Mouse (Mus musculus): ENCODE measurements around the gene Sdr39u1. TPM values are rescaled to one million over a fixed set of nuclear protein-coding genes. Genes with fewer than 3 reads are reported as not detected.
A peak's percentile ranks its signal among the peaks of the same experiment; 100 is the strongest.

The Sdr39u1 gene
- 10 to 100 TPM; 66.9 to 90.4 TPM for total RNA-seq (2021)
- long read RNA-seq, experiment 1, transcript Sdr39u1-201 (6 exons, 1,255 nt) = major isoform, 19 of 34 reads
- long read RNA-seq, experiment 1, partial matches to known transcripts = 1 of 34 reads
- long read RNA-seq, experiment 1, other reads (novel, unspliced or antisense) = 10 of 34 reads
- long read RNA-seq, experiment 2, transcript Sdr39u1-210 (5 exons, 909 nt) = minor isoform, 5 of 106 reads
- long read RNA-seq, experiment 2, transcript Sdr39u1-201 (6 exons, 1,255 nt) = major isoform, 54 of 106 reads
- long read RNA-seq, experiment 2, transcript Sdr39u1-207 (5 exons, 867 nt) = minor isoform, 13 of 106 reads
- long read RNA-seq, experiment 2, partial matches to known transcripts = 10 of 106 reads
- long read RNA-seq, experiment 2, other reads (novel, unspliced or antisense) = 22 of 106 reads

- peak; percentile 58 to 66 for DNase-seq (ENCODE audit: low spot score in 2 of 2)
Measured at GRCm38 (mm10) chr14:55899701-55900413, at the start of gene Sdr39u1. Gene Sdr39u1 (minus strand): TSS chr14:55900293.

DNA sequence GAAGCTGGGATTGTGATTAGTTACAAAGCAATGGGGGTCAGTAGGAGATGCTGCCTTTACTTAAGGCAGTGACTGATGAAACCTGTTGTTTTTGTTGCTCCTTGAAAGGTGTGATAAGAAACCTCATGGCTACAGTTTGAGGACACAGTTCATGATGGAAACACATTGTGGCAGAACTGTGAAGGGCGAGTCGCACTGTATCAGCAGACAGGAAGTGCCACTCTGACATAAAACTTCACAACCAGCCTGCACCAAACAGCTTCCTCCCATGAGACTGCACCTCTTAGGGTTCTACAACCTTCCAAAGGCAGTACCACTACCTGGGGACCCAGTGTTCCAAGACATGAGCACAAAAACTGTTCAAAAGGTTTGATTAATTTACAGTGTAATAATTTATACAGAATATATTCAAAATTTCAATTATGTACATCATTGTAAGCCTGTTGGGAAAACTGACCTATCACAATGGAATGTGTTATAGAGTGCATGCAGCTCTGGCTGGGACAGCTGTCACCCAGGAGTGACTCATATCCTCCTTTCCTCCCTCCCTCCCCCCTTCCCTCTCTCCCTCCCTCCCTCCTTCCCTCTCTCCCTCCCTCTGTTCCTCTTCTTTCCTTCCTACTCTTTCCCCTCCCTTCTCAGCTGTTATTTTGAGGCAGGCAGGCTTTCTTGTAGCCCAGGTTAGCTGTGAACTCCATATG lies 46.3 kb upstream of the Sdr39u1 start:
- no peak for DNase-seq (ENCODE audit: low spot score in 2 of 2)

- DNase-seq (ENCODE audit: low spot score in 2 of 2) = no peak
Measured at GRCm38 (mm10) chr14:55944575-55944974, 44.5 kb upstream of the Sdr39u1 start, which contains the start of gene Cma1. Gene Cma1 (minus strand): TSS chr14:55944675.

DNA sequence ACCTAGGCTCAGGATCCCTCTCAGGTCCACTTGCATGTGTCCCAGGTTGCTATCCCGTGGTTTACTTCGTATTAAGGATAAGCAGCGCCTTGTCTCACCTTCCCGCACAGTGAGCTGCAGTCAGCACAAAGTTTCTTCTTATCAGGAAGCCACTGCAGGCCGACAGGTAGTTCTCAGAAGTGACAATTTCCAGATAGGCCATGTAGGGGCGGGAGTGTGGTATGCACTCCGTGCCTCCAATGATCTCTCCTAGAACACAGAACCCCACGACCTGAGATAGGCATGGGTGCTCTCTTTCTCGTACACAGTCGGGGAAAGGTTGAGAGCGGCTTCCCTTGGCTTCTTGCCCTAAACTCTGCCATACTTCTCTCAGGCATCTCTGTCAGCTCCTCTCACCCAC lies 43.5 kb upstream of the Sdr39u1 start:
- no peak for DNase-seq (ENCODE audit: low spot score in 2 of 2)

- DNase-seq (ENCODE audit: low spot score in 2 of 2) = no peak
Measured at GRCm38 (mm10) chr14:55940070-55940800, 40.1 kb upstream of the Sdr39u1 start.

DNA sequence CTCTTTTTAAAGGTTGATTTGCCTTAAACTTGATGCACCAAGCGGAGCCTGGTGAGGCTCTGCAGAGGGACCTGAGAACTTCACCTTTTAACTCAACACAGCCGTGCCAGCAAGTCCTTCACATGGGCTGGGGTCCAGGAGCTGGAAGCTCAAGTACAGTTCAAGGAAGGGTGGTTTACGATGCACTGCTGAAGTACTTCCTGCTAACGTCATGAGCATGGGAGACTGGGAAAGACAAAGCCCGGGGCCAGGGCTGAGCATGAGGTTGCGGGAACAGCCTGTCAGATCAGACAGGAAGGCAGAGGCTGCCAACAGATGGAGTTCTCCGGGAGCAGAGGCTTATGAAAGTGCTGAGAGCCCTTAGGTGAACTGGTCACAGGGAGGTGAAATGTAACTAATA lies 33.5 kb upstream of the Sdr39u1 start:
- no peak for DNase-seq (ENCODE audit: low spot score in 2 of 2)

GRCm38 (mm10) chr14:55929263-55929997 lies 29.3 kb upstream of the Sdr39u1 start:
- no peak for DNase-seq (ENCODE audit: low spot score in 2 of 2)

GRCm38 (mm10) chr14:55926847-55927246 lies 26.8 kb upstream of the Sdr39u1 start:
- no peak for DNase-seq (ENCODE audit: low spot score in 2 of 2)

GRCm38 (mm10) chr14:55922475-55923232 lies 22.6 kb upstream of the Sdr39u1 start:
- no peak for DNase-seq (ENCODE audit: low spot score in 2 of 2)

DNA sequence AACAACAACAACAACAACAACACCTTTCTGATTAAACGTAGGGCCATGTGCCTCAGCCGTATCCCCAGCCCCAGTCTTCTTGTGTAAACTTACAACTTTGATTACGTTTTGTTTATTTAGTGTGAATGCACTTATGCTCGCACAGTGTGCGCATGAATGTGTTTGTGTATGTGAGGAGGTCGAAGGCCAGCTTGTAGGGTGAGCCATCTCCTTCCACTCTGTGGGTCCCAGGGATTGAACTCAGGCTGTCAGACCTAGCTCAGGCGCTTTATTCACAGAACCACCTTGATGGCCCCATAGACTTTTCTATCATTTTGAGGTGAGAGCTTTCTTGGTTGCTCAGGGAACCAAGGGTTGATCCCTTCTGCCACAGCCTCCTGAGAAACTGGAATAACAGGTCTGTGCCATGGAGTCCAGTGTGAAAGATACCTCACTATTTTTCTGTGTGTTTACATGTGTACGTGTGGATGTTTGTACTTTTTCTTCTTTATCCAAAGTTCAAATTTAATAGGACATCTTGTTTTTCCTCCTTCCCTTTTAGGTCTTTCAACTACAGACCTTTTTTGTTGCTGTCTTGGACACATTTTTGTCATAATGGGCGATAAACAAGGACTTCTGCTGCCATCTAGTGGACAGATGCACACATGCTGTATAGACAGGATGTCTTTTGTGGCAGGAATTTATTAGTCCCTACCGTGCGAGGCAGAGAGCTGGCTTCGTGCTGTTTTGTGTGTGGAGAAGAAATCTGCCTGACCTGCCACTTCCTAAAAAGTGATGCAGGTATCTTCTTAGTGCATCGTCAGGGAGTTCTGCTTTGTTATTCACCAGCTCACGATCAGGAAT lies 18.4 kb upstream of the Sdr39u1 start:
- DNase-seq (ENCODE audit: low spot score in 2 of 2) = peak; percentile 51 to 52

DNA sequence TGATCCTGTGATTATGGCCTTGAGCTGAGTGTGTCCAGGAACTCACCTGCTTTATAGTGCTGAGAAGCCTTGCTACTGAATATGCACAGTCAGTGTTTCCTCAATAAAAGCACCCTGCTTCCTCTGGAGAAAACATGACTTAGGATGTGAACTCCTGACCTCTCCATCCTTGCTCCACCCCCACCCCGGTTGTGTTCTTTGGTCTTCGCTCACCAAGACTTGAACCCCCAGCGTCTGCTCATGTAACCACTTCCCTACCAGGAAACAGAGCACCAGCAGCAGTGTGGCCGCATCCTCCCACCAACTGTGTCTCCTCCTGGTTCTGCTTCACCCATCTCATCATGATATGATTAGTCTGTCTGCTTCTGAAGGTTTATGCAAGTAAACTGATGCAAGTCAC lies 13.3 kb upstream of the Sdr39u1 start:
- DNase-seq (ENCODE audit: low spot score in 2 of 2) = no peak

- DNase-seq (ENCODE audit: low spot score in 2 of 2) = no peak
Measured at GRCm38 (mm10) chr14:55905518-55905917, 5.4 kb upstream of the Sdr39u1 start.

GRCm38 (mm10) chr14:55900414-55900755 lies 292 bp upstream of the Sdr39u1 start:
- DNase-seq (ENCODE audit: low spot score in 2 of 2) = no peak

DNA sequence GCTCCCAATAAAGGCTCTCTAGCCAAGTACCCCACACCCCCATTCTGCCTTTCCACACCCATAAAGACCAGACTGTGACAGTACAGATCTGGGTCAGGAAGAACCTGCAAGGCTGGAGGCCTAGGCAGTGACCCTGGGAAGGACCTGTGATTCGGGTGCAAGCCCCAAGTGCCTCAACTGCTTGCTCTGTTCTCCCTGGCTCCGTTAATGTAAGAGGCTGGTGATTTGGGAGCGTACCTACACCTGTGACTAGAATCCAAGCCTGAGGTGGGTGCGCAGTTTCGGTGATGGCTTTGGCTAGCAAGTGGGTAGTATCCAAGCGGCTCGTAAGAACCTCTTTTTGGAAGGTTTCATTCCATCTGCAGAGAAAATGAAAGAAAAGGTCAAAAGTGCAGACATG lies 1.1 kb downstream of the Sdr39u1 start:
- no peak for DNase-seq (ENCODE audit: low spot score in 2 of 2)

GRCm38 (mm10) chr14:55897671-55898070 lies 2.4 kb downstream of the Sdr39u1 start:
- no peak for DNase-seq (ENCODE audit: low spot score in 2 of 2)

DNA sequence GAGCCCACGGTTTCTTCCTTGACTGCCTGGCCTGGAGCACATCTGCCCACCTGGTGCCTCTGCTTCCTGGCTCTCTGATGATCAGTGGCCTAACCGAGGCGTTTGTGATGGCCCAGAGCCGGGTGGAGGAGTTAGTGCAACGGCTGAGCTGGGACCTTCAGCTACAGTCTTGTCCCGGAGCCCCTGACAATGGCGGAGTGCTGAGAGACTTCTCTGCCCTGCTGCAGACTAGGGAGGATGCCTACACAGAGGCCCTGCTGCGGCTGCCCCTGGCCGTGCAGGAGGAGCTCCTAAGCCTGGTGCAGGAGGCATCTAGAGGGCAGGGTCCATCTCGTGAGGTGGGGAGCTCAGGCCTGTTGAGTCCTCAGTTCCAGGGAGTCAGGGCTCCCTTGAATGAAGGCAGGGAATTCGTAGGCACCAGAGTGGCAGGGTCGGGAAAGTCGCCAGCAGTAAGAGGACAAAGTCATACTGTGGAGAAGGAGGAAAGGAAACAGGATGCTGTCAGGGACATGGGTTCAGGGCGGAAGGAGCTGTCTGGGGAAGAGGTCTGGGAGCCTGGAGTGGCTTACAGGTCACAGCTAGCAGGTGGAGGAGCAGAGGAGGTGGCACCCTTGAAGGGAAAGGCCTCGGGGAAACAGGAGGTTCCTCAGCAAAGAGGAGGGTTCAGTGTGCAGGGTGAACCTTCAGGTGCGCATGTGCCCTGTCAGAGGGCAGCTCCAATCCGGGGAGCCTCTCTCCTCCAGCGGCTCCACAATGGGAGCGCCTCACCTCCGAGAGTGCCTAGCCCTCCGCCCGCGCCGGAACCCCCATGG lies 13.3 kb downstream of the Sdr39u1 start:
- no peak for DNase-seq (ENCODE audit: low spot score in 2 of 2)

DNA sequence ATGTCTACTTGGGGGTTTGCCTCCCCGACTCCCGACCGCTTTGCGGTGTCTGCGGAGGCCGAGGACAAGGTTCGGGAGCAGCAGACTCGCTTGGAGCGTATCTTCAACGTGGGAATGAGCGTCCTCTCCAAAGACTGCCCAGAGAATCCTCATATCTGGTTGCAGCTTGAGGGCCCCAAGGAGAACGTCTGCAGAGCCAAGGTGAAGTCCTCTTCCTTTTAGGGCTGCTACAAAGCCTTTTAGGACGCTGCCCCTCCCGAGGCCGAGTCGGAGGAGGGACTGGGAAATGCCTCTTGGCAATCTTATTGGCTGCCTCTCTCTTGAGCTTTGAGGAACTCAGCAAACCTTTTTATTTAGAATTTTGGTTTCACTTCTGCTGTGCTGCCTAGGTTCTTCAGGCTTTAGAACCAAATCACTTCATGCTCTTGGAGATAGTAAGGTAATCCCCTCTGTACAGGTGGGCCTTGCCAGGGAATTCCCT lies 14.3 kb downstream of the Sdr39u1 start:
- no peak for DNase-seq (ENCODE audit: low spot score in 2 of 2)

All from adrenal gland, adult 18-20 months (tissue).